Mouse (Mus musculus): ENCODE results near the gene Upp2. TPM values are rescaled to one million over a fixed set of nuclear protein-coding genes. Genes with fewer than 3 reads are reported as not detected.

The Upp2 gene
- 4.8 and 5.8 TPM in 2 replicates for polyA plus RNA-seq (2012; rRNA removed; ENCODE audit: low replicate concordance)

GRCm38 (mm10) chr2:58567066-58567810, at the start of gene Upp2, which contains the start of gene Acvr1:
Gene Upp2, plus strand, starts transcription at chr2:58567298.
Gene Acvr1, minus strand, starts transcription at chr2:58567157.

Other genes starting within 250 kb of the Upp2 start
- gene Acvr1c, start 209.4 kb upstream of the Upp2 start, polyA plus RNA-seq (2012; rRNA removed; ENCODE audit: low replicate concordance): 5.2 and 26.1 TPM in 2 replicates
- gene Gm17409, start 97.2 kb upstream of the Upp2 start, polyA plus RNA-seq (2012; rRNA removed; ENCODE audit: low replicate concordance): not detected in 2 replicates
- gene Acvr1, start 141 bp upstream of the Upp2 start, polyA plus RNA-seq (2012; rRNA removed; ENCODE audit: low replicate concordance): 4.0 and 8.1 TPM in 2 replicates

Data from mammary gland, adult 2 months (tissue).